Mouse (Mus musculus) thymus, postnatal 4 days (tissue): ENCODE measurements around the gene Tm4sf5.
"Not testable (repeated sequence)": the region's sequence is repeated elsewhere in the genome, so short reads cannot be mapped to it uniquely, and the experiment has no call there.

Experiments
- DNase-seq: peaks from one replicate; pipeline ENCODE4 v3.0.0; 2021

Tm4sf5 gene

DNA sequence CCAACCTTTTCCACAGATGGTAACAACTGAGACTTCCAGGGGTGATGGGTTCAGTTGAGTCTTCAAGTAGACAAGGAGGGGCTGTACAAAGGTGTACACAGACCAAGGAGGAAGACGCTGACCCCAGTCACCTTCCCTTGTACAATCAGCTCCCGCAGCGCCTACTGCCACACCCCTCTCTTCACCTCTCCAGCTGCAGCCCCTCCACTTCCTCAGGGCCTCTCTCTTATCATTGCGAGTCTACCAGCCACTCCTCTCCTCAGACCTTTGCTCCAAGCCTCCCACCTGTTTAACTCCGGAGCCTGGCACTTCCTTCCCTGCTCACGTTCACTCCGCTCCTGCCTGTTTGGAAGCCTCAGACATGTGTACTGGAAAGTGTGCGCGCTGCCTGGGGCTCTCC is at the start of gene Tm4sf5:
Gene Tm4sf5, plus strand, starts transcription at position 275 of the 400 bp plus-strand sequence.
- peak; percentile 44 for DNase-seq

DNA sequence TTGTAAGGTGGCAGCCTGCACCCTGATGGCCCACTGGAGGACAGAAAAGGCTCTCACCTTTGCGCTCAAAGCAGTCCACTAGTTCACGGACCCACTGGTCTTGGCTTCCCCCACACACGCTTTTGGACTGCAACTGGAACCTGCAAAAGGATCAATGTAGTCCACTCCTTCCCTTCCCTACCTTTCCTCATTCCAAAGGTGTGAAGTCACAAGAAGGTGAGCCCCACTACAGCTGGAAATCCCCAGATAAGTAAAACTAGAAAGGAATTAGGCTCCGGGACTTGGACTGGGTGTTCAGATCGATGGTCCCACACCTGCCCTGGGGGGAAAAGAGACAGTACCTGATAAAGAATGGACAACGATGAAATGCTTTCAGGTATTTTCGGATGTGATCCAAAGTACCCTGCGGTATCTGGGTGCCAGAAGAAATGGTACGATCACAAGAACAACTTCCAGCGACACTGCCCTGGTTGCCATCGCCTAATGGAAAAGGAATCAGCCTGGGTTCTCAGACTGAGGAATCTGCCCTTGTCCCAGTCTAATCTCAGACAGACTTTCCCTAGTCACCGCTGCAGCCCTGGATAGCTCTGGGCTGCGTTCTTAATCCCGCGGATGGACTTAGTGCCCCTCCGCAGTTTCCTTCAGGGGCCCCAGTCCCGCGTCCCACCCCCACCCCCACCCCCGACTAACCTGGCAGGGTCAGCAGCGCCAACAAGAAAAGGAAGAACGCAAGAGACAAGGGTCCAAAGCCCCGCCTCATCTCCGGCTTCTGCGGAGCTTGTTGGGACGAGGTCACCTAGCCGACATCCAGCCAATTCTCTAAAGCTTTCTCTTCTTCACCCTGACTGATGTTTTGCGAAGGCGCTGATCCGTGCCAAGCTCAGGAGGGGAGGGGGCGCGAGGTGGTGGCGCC is 46.1 kb upstream of the Tm4sf5 start, which contains the start of gene Zmynd15:
Gene Zmynd15, plus strand, starts transcription at position 746 of the 913 bp plus-strand sequence.
- no peak for DNase-seq

DNA sequence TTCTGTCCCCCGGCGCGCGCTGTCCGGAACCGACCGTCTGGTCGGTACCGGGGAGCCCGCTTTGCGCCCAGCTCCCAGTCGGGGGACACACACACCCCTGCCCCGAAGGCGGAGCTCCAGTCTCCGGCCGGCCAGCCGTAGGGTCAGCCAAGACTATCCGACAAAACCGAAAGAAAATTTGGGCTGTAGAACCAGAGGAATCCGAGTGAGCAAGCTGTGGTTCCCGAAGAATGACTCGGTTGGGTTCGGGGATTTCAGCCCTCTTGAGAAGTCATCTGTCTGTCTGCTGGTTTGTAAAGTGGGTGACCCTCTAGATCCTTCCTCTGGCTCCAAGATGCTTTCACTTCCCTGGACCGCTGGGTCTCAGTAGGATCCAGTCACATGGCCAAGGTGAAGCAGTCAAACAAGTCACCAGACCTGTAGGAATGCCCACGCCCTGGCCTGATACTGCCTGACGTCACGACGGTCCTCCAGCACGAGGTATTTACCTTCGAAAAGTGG is 45.4 kb upstream of the Tm4sf5 start, which contains the start of gene Cxcl16:
Gene Cxcl16, minus strand, starts transcription at position 384 of the 501 bp plus-strand sequence.
- DNase-seq, result no peak

DNA sequence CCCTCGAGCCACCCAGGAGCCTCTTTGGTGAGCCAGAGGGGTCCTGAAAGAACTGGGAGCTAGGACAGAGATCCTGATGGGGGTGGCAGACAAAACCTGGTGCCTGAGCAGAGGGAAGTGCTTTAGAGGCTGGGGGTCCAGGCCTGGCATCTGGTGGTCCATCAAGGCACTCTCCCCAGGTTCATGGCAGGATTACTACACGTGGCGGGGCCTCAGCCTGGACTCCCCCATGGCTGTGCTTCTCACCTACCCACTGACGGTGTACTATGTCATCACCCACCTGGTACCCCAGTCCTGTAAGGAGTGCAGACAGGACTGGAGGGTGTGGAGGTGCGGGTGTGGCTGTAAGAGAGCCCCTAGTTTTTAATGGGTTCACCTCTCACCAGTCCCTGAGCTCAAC is 41.1 kb upstream of the Tm4sf5 start:
- DNase-seq, result no peak

DNA sequence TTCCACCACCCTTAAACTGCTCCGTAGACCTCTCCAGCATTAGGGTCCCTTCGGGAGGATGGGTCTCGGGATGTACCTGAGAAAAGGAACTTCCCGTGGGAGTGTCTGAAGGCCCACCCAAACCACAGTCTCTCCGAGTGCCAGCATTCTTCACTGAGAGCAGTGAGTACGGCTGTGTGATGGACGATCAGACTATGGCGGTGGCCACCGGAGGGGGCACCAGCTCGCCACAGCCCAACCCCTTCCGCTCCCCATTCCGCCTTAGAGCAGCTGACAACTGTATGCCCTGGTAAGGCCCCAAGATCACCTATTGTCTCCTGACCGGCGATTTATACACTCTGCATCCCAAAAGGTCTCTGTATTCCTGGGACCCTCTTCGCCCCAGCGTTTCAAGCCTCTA is 39.8 kb upstream of the Tm4sf5 start:
- DNase-seq, result no peak

DNA sequence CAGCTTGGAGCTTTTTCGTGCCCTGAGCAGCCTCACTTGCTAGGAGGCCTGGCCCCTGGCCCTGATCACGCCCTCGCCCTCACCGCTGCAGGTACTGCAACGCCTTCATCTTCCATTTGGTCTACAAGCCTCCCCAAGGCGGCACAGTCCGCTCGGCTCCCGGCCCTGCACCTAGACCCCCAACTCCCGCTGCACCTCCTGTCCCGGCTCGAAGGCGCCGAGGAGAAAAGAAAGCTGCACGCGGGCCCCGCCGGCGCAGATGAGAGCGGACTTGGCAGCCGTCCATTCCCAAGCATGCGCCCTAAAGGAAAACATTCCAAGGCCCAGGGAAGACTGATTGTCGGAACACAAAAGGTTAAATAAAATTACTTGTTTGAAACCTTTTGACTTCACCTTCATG is 39.2 kb upstream of the Tm4sf5 start:
- DNase-seq, result no peak

DNA sequence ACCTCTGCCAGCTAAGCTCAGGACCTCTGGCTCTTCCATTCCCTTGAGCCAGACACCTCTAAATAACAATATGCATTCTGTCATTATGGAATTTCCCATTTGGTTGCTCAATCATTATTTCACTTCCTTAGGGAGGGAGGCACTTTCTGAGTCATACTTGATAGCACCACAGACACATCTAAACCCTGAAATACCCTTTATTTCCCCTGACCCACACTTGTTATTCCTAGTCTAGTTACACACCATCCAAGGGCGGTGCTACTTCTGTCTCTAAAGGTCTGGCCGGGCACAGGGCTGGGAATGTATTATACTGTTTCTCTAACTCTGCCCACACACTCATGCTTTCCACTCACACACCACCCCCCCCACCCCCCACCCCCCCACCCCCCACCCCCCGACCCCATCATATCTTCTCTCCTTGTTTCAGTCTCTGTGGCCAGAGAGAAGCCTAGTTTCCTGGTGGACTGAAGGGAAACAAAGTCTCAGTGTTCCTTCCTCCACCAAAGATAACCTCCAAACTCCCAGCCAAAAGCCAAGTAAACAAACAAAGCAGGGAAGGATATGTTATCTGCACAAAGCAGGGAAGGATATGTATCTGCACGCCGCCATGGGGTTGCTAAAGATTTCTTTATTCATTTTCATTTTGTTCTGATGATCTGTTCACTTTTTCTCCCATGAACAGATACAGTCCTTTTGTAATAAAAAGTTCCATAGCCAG is 37.0 kb upstream of the Tm4sf5 start:
- no peak for DNase-seq

DNA sequence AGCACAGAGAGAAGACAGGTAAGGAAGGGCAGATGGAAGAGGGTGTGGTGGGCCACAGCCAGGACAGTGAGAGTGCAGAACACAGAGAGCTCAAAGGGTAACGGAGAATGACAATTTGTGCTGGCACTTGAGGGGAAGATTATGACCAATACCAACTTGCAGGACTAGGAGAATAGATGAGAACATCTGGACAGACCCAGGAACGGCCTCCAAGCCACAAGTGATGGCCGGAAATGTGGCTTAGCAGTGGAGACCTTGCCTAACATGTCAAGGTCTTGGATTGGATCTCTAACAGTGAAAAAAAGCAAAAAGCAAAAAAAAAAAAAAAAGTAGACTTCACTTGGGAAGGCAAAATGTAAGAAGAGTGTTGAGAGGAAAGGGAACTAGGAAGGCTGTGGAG is 35.3 kb upstream of the Tm4sf5 start:
- DNase-seq, result no peak

DNA sequence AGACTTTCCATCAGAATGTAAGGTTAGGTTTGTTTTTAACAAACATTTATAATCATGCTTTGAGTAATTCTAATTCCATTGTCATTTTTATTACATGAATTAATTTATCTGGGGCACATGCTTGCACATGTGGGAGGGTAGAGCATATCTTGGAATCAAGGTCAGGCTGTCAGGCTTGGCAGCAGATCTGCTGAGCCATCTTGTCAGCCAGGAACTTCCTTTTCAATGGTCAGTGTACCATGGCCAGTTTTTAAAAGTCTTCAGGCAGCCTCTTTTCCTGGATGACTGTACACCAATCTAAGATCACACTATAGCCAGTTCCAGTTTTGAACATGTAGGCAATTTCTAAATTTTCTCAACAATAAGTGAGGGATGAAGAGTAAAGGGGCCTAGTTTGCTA is 32.3 kb upstream of the Tm4sf5 start:
- DNase-seq, result no peak

DNA sequence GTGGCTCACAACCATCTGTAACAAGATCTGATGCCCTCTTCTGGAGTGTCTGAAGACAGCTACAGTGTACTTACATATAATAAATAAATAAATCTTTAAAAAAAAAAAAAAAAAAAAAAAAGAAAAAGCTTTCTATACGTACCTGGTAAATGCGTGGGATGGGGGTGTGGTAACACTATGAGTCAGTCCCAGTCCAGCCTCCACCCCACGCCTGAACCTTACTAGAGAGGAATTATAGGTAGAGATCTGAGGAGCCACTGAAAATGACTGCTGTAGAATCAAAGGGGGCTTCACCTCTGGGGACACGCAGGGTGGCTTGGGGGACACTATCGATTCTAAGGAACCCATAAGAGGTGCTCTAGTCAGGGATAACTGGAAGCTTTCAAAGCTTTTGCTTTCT is 31.8 kb upstream of the Tm4sf5 start:
- DNase-seq, result not testable (repeated sequence)

DNA sequence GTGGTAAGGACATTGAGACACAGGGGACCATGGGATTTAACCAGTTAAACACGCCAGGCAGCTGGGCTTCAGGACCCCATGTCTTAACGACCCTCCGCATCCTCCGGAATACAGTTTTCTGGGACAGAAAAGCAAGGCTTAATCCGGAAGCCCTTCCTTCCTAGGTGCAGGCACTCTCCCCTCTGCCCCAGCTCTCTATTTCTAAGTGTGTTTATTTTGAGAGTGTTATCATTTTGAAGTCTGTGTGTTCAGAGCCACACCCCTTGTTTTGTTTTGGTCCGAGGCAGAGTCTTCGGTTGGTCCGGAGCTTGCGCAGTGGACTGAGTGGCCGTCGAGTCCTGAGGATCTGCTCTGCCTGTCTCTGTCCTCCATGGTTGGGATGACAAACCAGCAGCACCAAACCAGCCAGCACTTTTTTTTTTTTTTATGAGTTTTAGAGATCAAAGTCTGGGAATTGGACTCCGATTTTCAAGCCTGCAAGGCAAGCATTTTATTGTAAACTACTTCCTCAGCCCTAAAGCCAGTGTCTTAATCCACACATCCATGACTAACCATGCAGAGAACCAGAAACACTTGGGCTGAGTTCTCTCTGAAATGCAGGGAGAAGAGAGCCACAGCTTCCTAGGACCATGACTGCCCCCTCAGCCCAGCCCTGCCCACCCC is 30.0 kb upstream of the Tm4sf5 start:
- DNase-seq, result no peak

DNA sequence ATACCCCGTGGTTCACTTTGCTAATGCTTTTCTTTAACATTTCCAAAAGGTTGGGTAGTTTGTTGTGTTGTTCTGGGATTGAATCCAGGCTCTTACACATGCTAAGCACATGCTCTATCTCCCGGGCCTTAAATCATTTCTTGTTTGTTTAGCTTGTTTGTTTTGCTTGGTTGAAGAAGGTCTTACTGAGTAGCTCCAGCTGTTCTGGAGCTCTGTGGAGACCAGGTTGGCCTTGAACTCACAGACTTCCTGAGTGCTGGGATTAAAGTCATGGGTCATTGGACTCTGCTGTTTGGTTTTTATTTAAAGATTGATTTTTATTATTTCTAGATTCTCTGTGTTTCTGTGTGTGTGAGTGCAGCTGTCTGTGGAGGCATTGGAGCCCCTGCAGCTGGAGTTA is 19.5 kb upstream of the Tm4sf5 start:
- DNase-seq, result no peak

DNA sequence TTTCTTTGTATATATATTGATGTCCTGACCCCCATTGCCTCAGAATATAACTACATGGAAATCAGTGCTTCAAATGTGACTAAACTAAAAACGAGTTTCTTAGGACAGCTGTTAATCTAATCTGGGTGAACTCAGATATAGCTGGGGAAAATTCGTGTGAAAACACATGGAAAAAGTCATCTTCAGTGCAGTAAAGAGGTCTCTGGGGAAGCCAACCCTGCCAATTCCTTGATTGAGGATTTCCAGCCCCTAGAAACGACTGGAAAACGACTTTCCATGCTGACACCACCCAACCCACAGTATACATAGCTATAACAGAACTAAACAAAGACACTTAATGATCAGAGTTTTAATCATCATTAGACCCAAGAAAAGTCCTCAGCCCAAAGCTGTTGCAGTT is 17.2 kb upstream of the Tm4sf5 start:
- no peak for DNase-seq

DNA sequence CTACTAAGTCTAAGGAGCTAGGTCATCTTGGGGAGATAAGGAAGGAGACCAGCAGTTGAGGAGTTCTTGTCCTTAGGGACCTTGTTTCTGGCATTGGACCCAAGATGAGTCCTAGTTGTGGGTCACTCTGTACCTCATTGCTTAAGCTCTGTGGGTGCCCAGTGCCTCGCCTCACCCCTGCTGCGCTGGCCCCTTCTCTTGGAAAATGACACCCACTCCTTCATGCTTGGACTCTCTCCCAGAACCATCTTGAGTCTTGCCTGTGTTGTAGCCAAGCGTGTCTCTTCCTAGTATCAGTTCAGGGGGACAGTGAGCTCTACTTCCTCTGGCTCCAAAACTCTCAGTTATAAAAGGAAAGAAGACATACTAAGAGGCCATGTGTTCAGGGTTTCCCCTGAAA is 15.9 kb upstream of the Tm4sf5 start:
- DNase-seq, result no peak

DNA sequence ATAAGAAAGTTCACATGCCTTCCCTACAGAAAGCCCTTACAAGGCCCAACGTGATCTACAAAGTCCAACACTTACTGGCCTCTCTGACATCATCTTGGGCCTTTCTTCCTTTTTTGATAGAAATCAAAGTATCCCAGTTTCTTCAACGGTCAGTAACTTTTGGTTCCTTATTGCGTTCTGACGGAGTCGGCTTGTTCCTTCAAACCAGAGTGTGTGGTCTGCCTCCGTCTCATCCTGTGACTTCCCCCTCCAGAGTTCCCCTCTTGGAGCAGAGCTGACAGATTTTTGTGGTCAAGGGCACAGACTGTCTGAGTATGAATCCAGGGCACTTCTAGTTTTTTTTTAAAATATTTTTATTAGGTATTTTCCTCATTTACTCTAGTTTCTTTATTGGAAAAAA is 15.4 kb upstream of the Tm4sf5 start:
- no peak for DNase-seq

DNA sequence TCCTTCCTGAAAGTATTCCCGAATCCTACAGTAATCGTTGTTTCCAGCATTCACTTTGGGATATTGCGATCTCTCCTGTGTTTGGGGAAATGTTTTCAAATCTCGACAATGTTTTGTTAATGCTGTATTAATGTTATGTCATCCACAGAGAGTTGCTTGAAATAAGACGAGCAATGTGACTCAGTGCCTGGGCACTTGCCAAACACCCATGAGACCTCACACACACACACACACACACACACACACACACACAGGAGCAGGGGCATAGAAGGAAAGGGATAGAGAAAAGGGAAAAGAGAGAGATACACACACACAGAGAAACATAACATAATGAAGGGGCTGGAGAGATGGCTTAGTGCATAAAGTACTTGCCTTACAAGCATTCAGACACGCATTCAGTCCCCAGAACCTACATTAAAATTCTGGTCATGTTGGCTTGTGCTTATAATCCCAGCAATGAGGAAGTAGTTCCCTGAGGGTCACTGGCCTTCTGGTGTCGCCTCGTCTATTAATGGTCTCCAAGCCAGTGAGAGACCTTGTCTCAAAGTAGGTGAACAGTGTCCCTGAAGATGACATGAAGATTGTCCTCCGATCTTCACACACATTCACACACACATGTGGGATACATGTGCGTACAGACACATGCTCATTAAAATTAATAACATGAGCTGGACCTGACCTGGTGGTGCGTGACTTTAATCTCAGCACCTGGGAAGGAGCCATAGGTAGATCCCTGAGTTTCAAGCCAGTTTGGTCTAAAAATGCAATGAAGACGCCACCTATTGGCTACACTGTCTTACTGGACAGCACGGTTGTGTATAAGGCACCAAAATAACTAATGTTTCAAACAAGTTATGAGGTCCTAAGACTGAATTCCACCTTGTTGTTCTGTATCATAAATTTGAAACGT is 5.2 kb upstream of the Tm4sf5 start:
- no peak for DNase-seq

DNA sequence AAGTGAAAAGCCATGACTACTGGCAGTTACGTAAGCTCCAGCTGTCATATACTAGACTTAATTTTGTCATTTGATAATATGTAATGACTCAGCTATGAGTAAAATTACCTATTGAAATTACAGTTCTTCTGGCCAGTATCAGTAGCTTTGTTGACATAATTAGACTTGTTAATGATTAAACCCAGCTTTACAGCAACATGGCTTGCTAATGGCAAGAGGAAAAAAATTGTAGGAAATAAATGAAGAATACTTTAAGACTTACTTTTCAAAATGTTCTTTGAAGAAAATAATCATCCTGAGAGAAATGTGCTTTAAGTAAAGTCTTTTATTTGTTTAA is 4.6 kb upstream of the Tm4sf5 start:
- no peak for DNase-seq

DNA sequence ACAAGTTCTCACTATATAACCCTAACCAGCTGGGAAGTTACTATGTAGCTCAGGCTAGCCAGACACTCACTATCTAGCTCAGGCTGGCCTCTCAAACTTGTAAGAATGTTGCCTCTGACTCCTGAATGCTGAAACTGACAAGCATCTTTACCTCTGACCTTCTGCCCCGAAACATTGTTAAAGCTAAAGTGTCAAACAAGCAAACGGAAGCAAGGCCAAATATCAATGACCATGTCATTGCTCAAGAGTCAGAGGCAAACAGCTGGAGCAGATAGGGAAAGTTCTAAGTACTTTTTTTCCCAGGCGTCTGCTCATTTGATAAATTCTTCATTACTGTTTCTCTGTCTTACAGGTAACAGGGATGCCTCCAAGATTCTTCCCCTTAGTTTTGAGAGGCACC is 3.0 kb upstream of the Tm4sf5 start:
- no peak for DNase-seq

DNA sequence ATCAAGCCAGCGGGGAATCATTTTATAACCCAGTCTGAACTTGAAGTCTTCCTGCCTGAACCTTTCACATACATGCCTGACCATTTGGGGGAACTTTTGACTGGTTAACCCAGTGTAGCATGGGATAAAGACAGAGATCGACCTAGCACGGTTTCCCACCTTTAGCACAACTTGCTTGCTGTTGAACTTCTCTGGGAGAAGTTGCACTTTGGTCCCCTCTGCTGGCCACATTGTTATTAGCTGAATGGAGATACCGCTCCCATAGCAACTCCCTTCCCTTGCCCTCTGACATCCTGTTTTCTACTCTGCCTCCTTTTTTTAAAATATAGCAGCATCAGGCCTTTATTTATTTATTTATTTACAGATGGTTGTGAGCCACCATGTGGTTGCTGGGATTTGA is 1.3 kb downstream of the Tm4sf5 start:
- DNase-seq, result peak; percentile 90

DNA sequence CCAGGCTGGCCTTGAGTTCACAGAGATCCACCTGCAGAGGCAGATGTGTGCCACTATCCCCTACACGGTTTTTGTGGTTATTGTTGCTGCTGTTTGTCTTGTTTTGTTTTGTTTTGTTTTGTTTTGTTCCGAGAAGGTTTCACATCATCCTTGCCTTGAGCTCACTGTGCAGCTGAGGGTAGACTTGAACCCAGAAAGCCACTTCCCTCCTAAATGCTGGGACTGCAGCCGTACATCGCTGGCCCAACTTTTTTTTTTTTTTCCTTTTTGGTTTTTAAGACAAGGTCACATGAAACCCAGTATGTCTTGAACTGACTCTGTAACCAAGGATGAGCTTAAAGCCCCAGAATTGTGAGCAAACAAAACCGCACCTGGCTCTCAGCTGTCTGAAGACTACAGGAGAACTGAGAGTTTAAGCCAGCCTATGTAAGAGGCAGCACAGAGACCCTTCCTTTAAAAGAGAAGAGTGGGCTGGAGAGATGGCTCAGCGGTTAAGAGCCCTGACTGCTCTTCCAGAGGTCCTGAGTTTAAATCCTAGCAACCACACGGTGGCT is 2.0 kb downstream of the Tm4sf5 start:
- peak; percentile 48 for DNase-seq

DNA sequence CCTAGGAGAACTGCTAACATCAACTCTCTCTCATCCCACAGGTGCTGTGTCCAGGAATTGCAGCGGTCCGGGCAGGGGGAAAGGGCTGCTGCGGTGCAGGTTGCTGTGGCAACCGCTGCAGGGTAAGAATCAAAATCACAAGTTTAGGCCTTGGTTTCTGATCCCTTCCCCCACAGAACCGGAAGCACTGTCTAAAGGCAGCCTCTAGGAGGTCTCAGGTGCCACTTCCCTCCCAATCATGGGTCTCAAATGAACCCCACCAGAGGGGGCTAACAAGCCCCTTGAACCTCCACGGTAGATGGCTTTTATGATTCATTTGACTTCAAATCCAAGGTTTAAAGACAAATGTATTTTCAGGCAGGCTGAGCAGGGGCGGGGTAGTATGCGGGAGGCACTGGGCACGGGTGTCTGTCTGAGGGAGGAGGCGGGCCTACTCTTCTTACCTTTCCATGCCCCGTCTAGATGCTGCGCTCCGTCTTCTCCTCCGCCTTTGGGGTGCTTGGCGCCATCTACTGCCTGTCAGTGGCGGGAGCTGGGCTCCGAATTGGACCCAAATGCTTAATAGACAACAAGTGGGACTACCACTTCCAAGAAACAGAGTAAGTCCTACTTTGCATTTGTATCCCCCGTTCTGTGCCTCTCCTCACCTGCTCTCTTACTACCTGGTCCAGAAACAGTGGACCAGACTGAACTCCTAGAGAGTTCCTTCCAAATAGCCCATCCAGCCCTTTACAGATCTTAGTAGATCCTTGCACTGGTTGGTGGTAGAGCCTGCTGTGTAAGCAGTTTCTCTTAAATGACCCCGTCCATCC is 4.9 kb downstream of the Tm4sf5 start:
- DNase-seq, result peak; percentile 76
